Mouse (Mus musculus): Measurements from ENCODE around the gene Wdr74.

Gene Wdr74

DNA sequence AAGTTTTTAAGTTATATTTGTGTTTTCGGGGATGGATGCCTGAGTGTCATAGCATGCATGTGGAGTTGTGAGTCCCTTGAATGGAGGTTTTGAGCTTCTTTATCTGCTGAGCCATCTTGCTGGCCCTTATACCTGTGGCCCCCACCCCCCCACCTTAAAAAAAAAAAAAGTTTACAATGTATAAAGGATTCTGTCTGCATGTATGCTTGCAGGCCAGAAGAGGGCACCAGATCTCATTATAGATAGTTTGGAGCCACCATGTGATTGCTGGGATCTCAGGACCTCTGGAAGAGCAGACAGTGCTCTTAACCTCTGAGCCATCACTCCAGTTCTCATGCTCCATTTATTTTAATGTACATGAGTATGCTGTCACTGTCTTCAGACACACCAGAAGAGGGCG, 11.7 kb downstream of the Wdr74 start:
- DNase-seq, result no peak

GRCm38 (mm10) chr19:8755652-8756051, 20.0 kb downstream of the Wdr74 start:
- no peak for DNase-seq

DNA sequence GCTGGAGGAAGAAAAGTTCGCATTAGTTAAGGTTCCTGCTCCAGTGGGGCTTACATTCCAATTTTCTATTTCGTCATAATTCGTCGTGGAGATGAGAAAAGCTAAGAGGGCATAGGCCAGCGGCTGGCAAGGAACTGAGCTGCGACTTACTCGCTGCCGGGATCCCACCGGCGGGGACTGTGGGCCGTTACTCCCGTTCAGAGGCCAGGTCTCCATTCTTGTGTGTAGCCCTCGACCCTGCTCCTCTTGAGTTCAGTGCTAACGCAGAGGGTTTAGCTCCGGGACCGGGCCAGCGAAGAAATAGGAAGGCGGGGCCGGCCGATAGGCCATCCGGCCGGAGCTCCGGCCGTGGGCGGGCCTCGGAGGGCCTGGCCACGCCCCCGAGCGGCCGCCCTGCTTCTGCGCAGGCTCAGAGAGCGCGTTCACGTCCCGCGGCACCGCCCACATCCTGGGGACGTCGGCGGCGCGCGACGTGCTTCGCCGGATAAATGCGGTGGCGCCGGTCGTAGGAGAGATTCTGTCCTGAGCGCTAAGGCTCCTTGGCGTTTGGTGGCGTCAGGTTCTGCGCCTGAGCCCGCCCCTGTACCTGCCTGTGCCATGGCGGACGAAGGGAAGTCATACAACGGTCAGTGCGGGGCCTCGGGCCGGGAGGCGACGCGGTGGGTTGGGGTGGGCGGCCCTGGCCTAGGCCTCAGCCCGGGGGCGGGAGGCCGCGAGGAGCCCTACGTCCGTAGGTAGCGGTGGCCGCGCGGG, 21.2 kb downstream of the Wdr74 start, which contains the start of gene Nxf1:
TSS of gene Nxf1 (plus strand) at position 439 of the 753 bp plus-strand sequence.
- DNase-seq, result peak; percentile 95

- DNase-seq, result no peak
Observed at GRCm38 (mm10) chr19:8757471-8757998, 21.9 kb downstream of the Wdr74 start.

DNA sequence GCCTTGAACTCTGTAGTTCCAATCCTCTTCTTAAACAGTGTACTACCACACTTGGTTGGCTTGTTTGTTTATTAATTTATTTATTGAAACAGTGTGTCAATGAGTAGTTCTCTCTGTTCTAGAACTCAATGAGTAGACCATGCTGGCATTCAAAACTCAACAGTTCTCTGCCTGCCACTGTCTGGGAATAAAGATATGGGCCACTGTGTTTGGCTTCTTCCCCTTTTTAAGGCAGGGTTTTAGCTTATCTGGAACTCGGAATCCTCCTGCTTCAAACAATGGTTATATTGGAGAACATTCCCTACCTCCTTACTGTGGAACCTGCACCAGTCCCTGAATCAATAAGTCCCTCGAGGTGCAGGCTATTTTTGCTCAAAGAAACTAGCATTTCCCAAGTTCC, 23.3 kb downstream of the Wdr74 start:
- no peak for DNase-seq

DNA sequence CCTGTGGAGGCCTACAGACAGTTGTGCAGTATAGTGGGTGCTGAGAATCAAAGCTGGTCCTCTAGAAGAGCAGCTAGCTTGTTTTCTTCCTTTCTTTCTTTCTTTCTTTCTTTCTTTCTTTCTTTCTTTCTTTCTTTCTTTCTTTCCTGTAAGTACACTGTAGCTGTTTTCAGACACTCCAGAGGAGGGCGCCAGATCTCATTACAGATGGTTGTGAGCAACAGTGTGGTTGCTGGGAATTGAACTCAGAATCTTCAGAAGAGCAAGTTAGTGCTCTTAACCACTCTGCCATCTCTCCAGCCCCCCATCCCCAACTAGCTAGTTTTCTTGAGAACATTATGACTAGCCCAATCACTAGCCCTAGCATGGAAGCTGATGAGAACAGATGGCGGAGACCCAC, 25.1 kb downstream of the Wdr74 start:
- no peak for DNase-seq

- DNase-seq, result no peak
Observed at GRCm38 (mm10) chr19:8763276-8763675, 27.6 kb downstream of the Wdr74 start.

DNA sequence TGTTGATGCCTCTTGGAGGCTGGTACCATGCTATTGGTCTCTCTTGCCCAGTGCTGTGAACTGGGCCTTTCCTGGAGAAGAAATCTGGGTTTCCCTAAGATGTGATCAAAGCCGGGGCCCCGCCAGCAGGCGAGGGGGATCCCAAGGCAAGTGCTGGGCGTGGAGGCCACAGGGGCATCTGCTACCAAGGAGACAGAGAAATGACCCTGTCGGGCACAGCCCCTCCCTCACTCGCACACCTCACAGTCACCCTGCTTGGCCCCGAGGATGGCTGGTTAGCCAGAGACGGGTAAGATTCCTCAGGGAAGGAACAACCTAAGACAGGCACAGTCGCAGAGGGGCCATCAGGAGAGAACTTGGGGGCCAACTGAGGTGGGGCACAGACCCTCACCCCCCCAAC, 29.9 kb downstream of the Wdr74 start:
- DNase-seq, result no peak

- peak; percentile 89 for DNase-seq
Observed at GRCm38 (mm10) chr19:8770567-8771270, 35.1 kb downstream of the Wdr74 start, which contains the start of gene Tmem223. TSS of gene Tmem223 (plus strand) at chr19:8770996.

DNA sequence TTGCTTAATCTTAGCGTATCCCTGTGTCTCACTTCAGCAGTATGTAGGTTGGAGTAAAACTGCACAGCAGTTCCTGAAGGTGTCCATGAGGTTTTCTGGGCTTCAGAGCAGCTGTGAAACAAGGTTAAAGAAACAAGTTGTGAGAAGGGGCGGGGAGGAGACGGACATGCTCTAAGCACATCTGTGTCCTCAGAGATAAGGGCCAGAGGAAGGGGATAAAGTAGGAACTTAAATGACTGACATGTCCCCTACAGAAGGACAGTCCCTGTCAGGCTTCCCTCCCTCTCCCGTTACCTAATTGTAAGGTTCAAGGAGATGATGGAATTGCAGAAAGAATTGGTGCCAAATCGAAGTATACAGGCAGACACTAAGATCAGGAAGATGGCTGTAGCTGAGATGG, 37.4 kb downstream of the Wdr74 start:
- no peak for DNase-seq

DNA sequence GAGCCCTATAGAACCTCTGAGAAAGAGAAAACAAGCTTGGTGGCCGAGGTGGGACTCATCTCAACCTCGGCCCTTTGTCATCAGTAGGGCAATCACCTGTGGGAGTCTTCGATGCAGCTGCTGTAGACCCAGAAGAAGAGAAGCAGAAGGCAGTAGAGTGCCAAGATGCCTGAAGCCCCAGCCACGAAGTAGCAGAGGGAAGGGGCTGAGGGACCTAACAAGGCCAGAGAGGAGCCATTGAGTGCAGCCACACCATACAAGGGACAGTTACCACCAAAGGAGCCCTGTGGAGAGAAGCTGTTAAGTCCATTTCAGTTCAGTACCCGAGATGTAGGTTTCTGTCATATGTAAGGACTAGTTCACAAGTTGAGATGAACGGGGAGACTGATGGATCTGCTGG, 37.8 kb downstream of the Wdr74 start:
- no peak for DNase-seq

DNA sequence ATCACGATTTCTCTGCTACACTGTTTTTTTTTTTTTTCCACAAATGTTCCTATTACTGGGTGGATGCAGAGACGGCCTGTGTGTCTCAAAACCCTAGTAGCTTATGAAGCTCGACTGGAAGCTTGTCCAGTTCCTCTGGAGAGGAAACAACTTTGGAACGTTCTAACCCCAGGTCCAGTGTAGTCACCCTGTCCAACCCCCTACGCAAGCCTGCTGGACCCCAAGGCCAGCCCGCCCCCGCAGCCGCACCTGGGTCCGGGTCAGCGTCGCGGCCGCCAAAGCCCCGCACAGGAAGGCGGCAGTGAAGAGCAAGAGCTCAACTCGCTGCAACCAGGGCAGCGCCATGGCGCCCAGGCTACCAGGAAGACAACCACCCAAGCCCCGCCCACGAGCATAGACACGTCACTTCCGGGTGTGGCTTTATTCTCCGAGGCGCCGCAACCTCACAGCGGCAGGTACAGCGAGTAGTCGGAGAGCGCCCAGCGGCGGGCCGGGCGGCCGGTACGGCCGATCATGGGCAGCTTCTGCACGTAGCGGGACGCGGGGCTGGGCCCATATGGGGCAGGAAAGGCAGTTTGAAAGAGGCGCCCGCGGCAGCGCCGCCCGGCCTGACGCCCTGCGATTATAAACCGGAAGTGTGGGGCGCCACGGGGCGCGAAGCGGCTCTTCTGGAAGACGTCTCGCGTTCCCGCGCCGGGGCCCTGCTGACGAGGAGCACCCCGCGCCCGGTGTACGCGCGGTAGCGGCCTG, 38.6 kb downstream of the Wdr74 start, which contains the start of gene Tmem179b:
TSS of gene Tmem179b (minus strand) at position 382 of the 750 bp plus-strand sequence.
- DNase-seq, result peak; percentile 96 to 98

DNA sequence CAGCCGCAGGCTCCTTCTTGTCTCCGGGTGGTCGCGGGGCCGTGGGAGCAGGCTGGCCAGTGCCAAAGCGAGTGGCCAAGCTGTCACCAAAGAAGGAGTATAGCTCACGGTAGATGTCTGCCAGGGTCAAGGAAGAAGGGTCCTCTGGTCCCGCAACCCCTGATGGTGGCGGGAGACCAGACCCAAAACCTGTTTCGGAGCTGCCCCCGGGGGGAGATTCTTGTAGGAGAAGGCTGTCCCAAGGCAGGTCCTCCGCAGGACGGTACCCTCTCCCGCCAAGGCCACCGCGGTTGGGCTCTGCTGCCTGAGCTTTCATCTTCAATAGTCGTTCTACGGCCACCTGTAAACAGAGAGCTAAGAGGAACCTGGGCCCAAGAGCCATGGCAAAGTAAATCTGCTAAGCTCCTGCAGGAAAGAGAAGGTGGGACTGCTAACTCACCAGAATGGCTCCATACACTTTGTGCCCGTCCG, 39.4 kb downstream of the Wdr74 start:
- peak in 1 of 2 experiments; percentile 46 for DNase-seq

DNA sequence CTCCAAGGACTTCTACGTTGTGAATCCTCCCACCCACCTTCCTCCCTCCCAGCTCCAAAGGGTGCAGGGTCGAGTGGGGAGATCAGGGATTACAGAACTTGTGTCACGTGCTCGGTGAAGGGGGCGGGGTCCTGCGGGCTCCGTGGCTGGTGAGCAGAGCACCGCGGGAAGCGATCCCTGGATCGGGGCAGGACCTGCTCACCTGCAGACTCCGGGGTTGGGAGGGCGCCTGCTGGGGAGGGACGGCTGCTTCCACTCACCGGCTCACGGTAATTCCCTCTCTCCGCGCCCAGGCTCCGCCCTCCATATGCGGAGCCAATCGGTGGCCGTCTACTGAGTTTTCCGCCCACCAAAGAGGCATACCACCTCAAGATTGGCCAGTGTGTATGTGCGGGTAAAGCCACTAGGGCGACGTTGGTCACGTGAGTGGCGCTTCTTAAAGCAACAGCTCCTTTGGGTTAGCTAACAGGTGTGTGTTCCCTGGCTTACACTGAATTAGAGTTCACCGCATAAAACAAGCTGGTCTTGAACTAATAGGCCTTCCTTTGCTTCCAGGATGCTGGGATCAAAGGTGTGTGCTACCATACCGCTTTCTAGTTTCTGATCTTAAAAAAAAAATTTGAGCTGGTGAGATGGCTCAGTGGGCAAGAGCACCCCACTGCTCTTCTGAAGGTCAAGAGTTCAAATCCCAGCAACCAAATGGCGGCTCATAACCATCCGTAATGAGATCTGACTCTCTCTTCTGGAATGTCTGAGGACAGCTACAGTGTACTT, 50.6 kb downstream of the Wdr74 start, which contains the start of gene Taf6l:
TSS of gene Taf6l (minus strand) at position 410 of the 774 bp plus-strand sequence.
- peak; percentile 92 to 95 for DNase-seq

GRCm38 (mm10) chr19:8788521-8788920, 52.9 kb downstream of the Wdr74 start:
- DNase-seq, result no peak

GRCm38 (mm10) chr19:8789171-8789570, 53.5 kb downstream of the Wdr74 start:
- DNase-seq, result no peak

DNA sequence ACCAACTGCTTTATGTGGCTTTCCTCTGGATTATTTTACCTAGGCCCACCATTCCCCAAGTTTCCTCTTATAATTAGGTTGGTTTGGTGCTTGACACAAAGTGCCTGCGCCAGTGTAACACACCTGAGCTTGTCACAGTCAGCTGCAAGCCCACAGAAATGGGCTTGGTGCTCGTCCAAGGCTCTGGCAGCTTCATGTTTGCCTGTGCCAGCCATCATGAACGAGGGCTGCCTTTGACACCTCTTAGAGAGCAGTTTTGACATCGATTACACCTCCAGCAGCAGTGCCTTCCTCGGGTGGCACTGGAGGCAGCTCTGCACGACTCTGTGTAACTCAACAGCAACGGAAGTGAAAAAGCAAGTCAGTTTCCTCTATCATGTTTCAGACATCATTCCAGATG, 54.5 kb downstream of the Wdr74 start:
- DNase-seq, result no peak
